Mouse (Mus musculus): Measurements from ENCODE around the gene Sesn3. TPM values are rescaled to one million over a fixed set of nuclear protein-coding genes. Genes with fewer than 3 reads are reported as not detected.
"Not testable (repeated sequence)": the region's sequence is repeated elsewhere in the genome, so short reads cannot be mapped to it uniquely, and the experiment has no call there.

Sesn3 gene
- polyA plus RNA-seq, 1 experiment = 3.9 TPM

- peaks cover 26% of the 10 kb centered on the region for H3K4me1 ChIP-seq
- H3K4me3 ChIP-seq (replicated peaks) = no peak overlapping the region
- H3K9me3 ChIP-seq = no peaks in the 10 kb centered on the region
- H3K36me3 ChIP-seq (replicated peaks; ENCODE audit: low read length) = no peaks in the 10 kb centered on the region
- H3K27me3 ChIP-seq (replicated peaks) = peaks cover 33% of the 10 kb centered on the region
- no peak for TF ChIP-seq FLI1 (IDR thresholded peaks at IDR 0.05; ENCODE audit: low read length)
- TF ChIP-seq GATA1 (IDR thresholded peaks at IDR 0.05; ENCODE audit: borderline replicate concordance, low read length) = no peak
Measured at GRCm38 (mm10) chr9:14342041-14342668, 67.3 kb downstream of the Sesn3 start.

- not testable (repeated sequence) for H3K4me3 ChIP-seq (replicated peaks)
Measured at GRCm38 (mm10) chr9:14345866-14346265, 71.0 kb downstream of the Sesn3 start.

DNA sequence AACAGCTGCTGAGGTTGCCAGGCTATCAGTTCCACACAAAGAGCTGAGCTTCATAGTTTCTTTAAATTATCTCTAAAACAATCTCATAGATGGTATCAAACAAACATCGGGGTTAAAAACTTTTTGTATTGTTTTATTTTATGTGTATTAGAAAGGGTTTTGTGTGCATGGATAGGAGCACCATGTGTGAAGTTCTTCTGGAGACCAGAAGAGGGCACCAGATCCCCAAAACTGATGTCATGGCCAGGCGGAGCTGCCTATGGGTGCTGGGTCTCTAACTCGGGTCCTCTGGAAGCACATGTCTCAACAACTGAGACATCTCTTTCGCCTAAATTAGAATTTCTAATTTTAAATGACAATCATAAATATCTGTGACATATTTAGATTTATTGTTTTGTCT, 73.5 kb downstream of the Sesn3 start:
- H3K9me3 ChIP-seq = no peaks in the 10 kb centered on the region
- H3K36me3 ChIP-seq (replicated peaks; ENCODE audit: low read length) = peaks cover 11% of the 10 kb centered on the region
- TF ChIP-seq GATA1 (IDR thresholded peaks at IDR 0.05; ENCODE audit: borderline replicate concordance, low read length) = no peak
- no peak for TF ChIP-seq FLI1 (IDR thresholded peaks at IDR 0.05; ENCODE audit: low read length)
- H3K27me3 ChIP-seq (replicated peaks) = peaks cover 2% of the 10 kb centered on the region
- peaks cover 65% of the 10 kb centered on the region for H3K4me1 ChIP-seq
- no peak overlapping the region for H3K4me3 ChIP-seq (replicated peaks)

More at GRCm38 (mm10) chr9:14345866-14346265, 71.0 kb downstream of the Sesn3 start:
- H3K27me3 ChIP-seq (replicated peaks) = peaks cover 11% of the 10 kb centered on the region
- H3K36me3 ChIP-seq (replicated peaks; ENCODE audit: low read length); H3K9me3 ChIP-seq: not testable (repeated sequence)
- H3K4me1 ChIP-seq = peaks cover 45% of the 10 kb centered on the region

- no peaks in the 10 kb centered on the region for H3K27me3 ChIP-seq (replicated peaks)
- peaks cover 67% of the 10 kb centered on the region for H3K4me1 ChIP-seq
- peaks cover 21% of the 10 kb centered on the region for H3K36me3 ChIP-seq (replicated peaks; ENCODE audit: low read length)
- H3K4me3 ChIP-seq (replicated peaks) = no peak overlapping the region
- TF ChIP-seq FLI1 (IDR thresholded peaks at IDR 0.05; ENCODE audit: low read length) (no peak), GATA1 (IDR thresholded peaks at IDR 0.05; ENCODE audit: borderline replicate concordance, low read length) (no peak)
- no peaks in the 10 kb centered on the region for H3K9me3 ChIP-seq
Measured at GRCm38 (mm10) chr9:14349380-14349779, 74.5 kb downstream of the Sesn3 start.

DNA sequence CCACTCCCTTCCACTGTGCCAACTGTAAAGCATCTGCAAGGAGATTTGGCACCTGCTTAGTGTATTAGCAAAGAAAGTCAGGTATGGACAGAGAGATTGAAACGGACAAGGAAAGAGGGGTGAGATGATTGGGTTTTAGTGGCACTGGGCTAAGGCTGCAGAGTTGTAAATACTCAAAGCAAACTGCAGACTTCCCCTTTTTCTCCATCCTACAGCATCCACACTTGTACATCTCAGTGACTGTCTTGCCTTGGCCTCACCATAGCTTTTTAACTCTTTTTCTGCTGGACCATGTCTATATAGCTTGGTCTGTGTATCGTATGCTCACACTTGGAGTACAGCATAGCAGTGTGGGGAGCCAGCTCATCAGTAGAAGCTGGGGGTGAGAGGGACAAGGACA, 75.9 kb downstream of the Sesn3 start:
- no peaks in the 10 kb centered on the region for H3K27me3 ChIP-seq (replicated peaks)
- TF ChIP-seq GATA1 (IDR thresholded peaks at IDR 0.05; ENCODE audit: borderline replicate concordance, low read length) (no peak), FLI1 (IDR thresholded peaks at IDR 0.05; ENCODE audit: low read length) (no peak)
- peaks cover 59% of the 10 kb centered on the region for H3K4me1 ChIP-seq
- no peak overlapping the region for H3K4me3 ChIP-seq (replicated peaks)
- H3K9me3 ChIP-seq = no peaks in the 10 kb centered on the region
- peaks cover 34% of the 10 kb centered on the region for H3K36me3 ChIP-seq (replicated peaks; ENCODE audit: low read length)

DNA sequence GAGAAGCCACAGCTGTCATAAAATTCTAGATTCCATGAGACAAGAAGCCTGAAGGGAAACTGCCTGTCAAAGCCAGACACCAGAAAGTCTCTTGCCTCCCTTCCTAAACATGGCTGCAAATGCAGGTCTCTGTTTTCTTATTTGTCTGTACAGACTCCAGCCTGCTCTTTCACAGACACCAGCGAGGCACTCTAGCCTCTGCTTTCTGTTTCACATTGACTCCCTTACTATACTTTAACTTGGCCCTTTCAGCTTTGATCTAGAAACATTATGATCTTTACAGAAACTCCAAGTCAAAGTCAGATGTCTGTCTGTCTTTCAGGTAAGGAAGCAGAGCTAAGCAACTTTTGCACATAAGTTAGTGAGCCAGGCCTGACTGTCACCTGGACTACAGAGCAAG, 77.5 kb downstream of the Sesn3 start:
- H3K27me3 ChIP-seq (replicated peaks) = no peaks in the 10 kb centered on the region
- H3K4me1 ChIP-seq = peaks cover 58% of the 10 kb centered on the region
- H3K4me3 ChIP-seq (replicated peaks) = no peak overlapping the region
- no peak for TF ChIP-seq GATA1 (IDR thresholded peaks at IDR 0.05; ENCODE audit: borderline replicate concordance, low read length)
- TF ChIP-seq FLI1 (IDR thresholded peaks at IDR 0.05; ENCODE audit: low read length) = no peak
- H3K36me3 ChIP-seq (replicated peaks; ENCODE audit: low read length) = peaks cover 49% of the 10 kb centered on the region
- no peaks in the 10 kb centered on the region for H3K9me3 ChIP-seq

GRCm38 (mm10) chr9:14354852-14355251, 80.0 kb downstream of the Sesn3 start:
- TF ChIP-seq GATA1 (IDR thresholded peaks at IDR 0.05; ENCODE audit: borderline replicate concordance, low read length) (no peak), FLI1 (IDR thresholded peaks at IDR 0.05; ENCODE audit: low read length) (no peak)
- no peak overlapping the region for H3K4me3 ChIP-seq (replicated peaks)

GRCm38 (mm10) chr9:14357033-14357432, 82.2 kb downstream of the Sesn3 start:
- no peak overlapping the region for H3K4me3 ChIP-seq (replicated peaks)
- TF ChIP-seq GATA1 (IDR thresholded peaks at IDR 0.05; ENCODE audit: borderline replicate concordance, low read length) (no peak), FLI1 (IDR thresholded peaks at IDR 0.05; ENCODE audit: low read length) (no peak)
- H3K27me3 ChIP-seq (replicated peaks) = no peaks in the 10 kb centered on the region
- H3K9me3 ChIP-seq = no peaks in the 10 kb centered on the region
- H3K36me3 ChIP-seq (replicated peaks; ENCODE audit: low read length) = peaks cover 83% of the 10 kb centered on the region
- H3K4me1 ChIP-seq = peaks cover 41% of the 10 kb centered on the region

More at GRCm38 (mm10) chr9:14354852-14355251, 80.0 kb downstream of the Sesn3 start:
- H3K9me3 ChIP-seq = no peaks in the 10 kb centered on the region
- H3K27me3 ChIP-seq (replicated peaks) = no peaks in the 10 kb centered on the region
- peaks cover 66% of the 10 kb centered on the region for H3K36me3 ChIP-seq (replicated peaks; ENCODE audit: low read length)
- peaks cover 41% of the 10 kb centered on the region for H3K4me1 ChIP-seq

- no peaks in the 10 kb centered on the region for H3K27me3 ChIP-seq (replicated peaks)
- H3K9me3 ChIP-seq = no peaks in the 10 kb centered on the region
- peaks cover 51% of the 10 kb centered on the region for H3K36me3 ChIP-seq (replicated peaks; ENCODE audit: low read length)
- TF ChIP-seq GATA1 (IDR thresholded peaks at IDR 0.05; ENCODE audit: borderline replicate concordance, low read length) (no peak), FLI1 (IDR thresholded peaks at IDR 0.05; ENCODE audit: low read length) (no peak)
- H3K4me3 ChIP-seq (replicated peaks) = no peak overlapping the region
- peaks cover 69% of the 10 kb centered on the region for H3K4me1 ChIP-seq
Measured at GRCm38 (mm10) chr9:14362068-14362768, 87.4 kb downstream of the Sesn3 start.

GRCm38 (mm10) chr9:14363540-14363939, 88.7 kb downstream of the Sesn3 start:
- TF ChIP-seq GATA1 (IDR thresholded peaks at IDR 0.05; ENCODE audit: borderline replicate concordance, low read length) (no peak), FLI1 (IDR thresholded peaks at IDR 0.05; ENCODE audit: low read length) (no peak)
- Histone ChIP-seq H3K36me3 (replicated peaks; ENCODE audit: low read length) (peaks cover 46% of the 10 kb centered on the region), H3K27me3 (replicated peaks) (no peaks in the 10 kb centered on the region), H3K9me3 (peaks cover under 1% of the 10 kb centered on the region), H3K4me1 (peaks cover 80% of the 10 kb centered on the region), H3K4me3 (replicated peaks) (peak overlapping the region; percentile 39)
